Mouse (Mus musculus) small intestine, adult 2 months (tissue): ENCODE results near the gene Selenos. TPM values are rescaled to one million over a fixed set of nuclear protein-coding genes. Genes with fewer than 3 reads are reported as not detected.
A peak's percentile ranks its signal among the peaks of the same experiment; 100 is the strongest.

Experiments used
- H3K27ac ChIP-seq: fragments of 200-500 bp; 2 replicates; pipeline ENCODE4 v1.5.1; 2012; ENCODE audit warnings: low read depth, low read length, control low read depth, inconsistent platforms; ENCODE audit not compliant: insufficient read depth
- H3K27me3 ChIP-seq: fragments of 200-500 bp; 2 replicates; pipeline ENCODE4 v1.6.1; 2012; ENCODE audit warnings: mild to moderate bottlenecking, moderate library complexity, low read length, inconsistent platforms; ENCODE audit not compliant: control insufficient read depth, insufficient read depth
- H3K36me3 ChIP-seq: fragments of 200-500 bp; 2 replicates; pipeline ENCODE4 v1.6.1; 2012; ENCODE audit warnings: mild to moderate bottlenecking, low read length, control low read depth, inconsistent platforms; ENCODE audit not compliant: control insufficient read depth, insufficient read depth
- H3K4me1 ChIP-seq: fragments of 200-500 bp; 2 replicates; pipeline ENCODE4 v1.6.1; 2012; ENCODE audit warnings: low read length, inconsistent platforms, mixed read lengths; ENCODE audit not compliant: control insufficient read depth, insufficient read depth, insufficient read length
- H3K4me3 ChIP-seq: fragments of 200-500 bp; 2 replicates; pipeline ENCODE4 v1.5.1; 2012; ENCODE audit warnings: low read depth, mild to moderate bottlenecking, control low read depth, inconsistent platforms, low read length, moderate library complexity
- CTCF ChIP-seq: fragments of 200-500 bp; IDR thresholded peaks from 2 replicates; pipeline ENCODE4 v1.5.1; 2012; ENCODE audit warnings: low read depth, mild to moderate bottlenecking, control low read depth, inconsistent platforms, low read length, moderate library complexity, mixed read lengths; ENCODE audit not compliant: insufficient replicate concordance, insufficient read length; ENCODE audit errors: extremely low read depth
- POLR2A ChIP-seq: fragments of 200-500 bp; IDR thresholded peaks from 2 replicates; pipeline ENCODE4 v1.6.1; 2012; ENCODE audit warnings: low read depth, mild to moderate bottlenecking, control low read depth, inconsistent platforms, low read length, moderate library complexity
- WGBS: fragments of 180-500 bp; shearing (Covaris S2); methylation state at CpG from one replicate; pipeline ENCODE4 v1.1.7; 2018; 5-methylcytosine and 5-hydroxymethylcytosine counted together
- polyA plus RNA-seq: library from polyadenylated mRNA; depleted of rRNA; stranded (reverse); fragments of >200 nt; gene quantifications from 2 replicates; pipeline ENCODE4 v1.2.3, GENCODE M21; 2012

Selenos gene
- polyA plus RNA-seq, 1 experiment: 123 TPM

DNA sequence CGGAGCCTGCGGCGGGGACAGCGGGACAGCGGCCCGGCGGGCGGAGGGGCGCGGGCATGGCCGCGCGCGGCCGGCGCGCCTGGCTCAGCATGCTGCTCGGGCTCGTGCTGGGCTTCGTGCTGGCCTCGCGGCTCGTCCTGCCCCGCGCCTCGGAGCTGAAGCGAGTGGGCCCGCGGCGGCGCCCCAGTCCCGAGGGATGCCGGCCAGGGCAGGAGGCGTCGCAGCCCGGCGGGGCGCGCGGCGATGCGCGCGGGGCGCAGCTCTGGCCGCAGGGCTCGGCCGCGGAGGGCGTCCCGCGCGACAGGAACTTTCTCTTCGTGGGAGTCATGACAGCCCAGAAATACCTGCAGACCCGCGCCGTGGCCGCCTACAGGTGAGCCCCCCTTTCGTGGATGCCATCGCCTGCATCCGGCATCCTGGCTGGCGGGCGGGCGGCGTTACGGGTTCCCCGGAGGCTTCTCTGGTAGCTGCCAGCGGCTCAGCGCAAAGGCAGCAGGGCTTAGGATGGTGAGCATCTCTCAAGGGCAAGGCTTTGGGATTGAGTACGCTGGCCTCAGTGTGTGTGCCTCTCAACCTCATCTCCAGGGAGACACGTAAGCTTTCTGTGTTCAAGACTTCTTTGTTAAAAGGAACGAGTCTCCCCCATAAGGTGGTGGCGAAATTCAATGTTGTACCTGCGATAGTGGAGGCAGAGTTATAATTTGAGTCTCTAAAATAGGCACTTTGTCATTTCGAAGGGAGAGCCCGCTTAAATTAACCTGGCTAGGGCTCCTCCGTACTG lies 30.6 kb downstream of the Selenos start:
- no peaks in the 10 kb centered on the region; the same call in 1 of the 2 replicates for H3K4me1 ChIP-seq
- H3K27me3 ChIP-seq: peaks cover 7% of the 10 kb centered on the region; the same call in 1 of the 2 replicates
- WGBS: 2% methylated on average over 64 of the region's 77 CpGs
- TF ChIP-seq POLR2A (no peak), CTCF (no peak)
- no peaks in the 10 kb centered on the region for H3K36me3 ChIP-seq
- no peak overlapping the region; the same call in 1 of the 2 replicates for H3K27ac ChIP-seq
- H3K4me3 ChIP-seq: peak overlapping the region; percentile 66

DNA sequence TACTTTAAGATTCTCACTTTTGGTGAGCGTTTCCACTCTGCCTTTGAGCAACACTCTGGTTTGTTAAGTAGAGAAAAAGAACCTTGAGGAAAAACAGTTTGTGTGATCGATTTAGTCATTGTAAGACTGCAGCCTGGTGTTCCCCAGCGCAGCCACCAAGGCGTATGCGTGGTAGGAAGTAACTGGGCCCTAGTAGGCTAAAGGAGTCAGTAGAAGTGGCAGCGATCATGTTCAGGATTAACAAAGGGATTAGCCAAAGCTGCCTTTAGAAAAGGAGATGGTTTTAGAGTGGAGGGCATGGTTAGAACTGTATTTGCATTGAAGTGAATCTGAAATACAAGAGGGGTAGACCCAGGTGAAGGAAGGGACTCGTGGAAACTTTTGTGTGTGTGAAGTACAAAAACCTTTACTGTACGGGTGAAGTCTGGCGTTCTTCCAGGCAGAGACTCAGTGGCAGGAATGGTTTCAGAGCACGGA lies 31.2 kb downstream of the Selenos start:
- Histone ChIP-seq H3K27me3 (peaks cover 7% of the 10 kb centered on the region; the same call in 1 of the 2 replicates), H3K4me3 (peak overlapping the region; percentile 14; the same call in 1 of the 2 replicates), H3K27ac (no peak overlapping the region), H3K36me3 (no peaks in the 10 kb centered on the region), H3K4me1 (no peaks in the 10 kb centered on the region; the same call in 1 of the 2 replicates)
- TF ChIP-seq POLR2A (no peak), CTCF (no peak)
- 36% methylated on average over 10 of the region's 10 CpGs for WGBS

GRCm38 (mm10) chr7:66111211-66111610 lies 31.8 kb downstream of the Selenos start:
- peaks cover 4% of the 10 kb centered on the region for H3K4me1 ChIP-seq
- H3K27me3 ChIP-seq: peaks cover 7% of the 10 kb centered on the region; the same call in 1 of the 2 replicates
- no peak overlapping the region for H3K27ac ChIP-seq
- no peak for TF ChIP-seq POLR2A
- no peak for TF ChIP-seq CTCF
- 88% methylated on average over 10 of the region's 10 CpGs for WGBS
- H3K36me3 ChIP-seq: no peaks in the 10 kb centered on the region
- no peak overlapping the region for H3K4me3 ChIP-seq

DNA sequence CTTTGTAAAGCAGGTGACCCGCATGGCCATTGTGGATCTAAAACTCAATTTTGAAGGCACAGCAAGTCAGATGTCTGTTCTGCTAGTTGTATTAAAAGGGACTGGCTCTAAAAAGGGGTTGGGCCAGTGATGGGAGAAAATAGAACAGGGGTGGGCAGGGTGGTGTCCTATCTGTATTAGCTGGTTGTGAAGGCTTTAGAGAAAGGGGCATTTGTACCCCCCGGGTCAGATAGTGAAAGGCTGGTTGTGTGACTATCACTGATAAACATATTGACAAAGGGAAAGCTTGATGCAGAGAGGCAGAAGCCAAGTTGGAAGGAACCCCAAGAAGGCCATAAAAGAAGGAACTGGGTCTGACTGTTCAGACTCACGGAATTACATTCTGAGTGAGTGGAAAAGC lies 34.1 kb downstream of the Selenos start:
- H3K4me3 ChIP-seq: no peak overlapping the region
- H3K27me3 ChIP-seq: peaks cover 7% of the 10 kb centered on the region; the same call in 1 of the 2 replicates
- no peak overlapping the region for H3K27ac ChIP-seq
- WGBS: 76% methylated on average over 3 of the region's 3 CpGs
- peaks cover 5% of the 10 kb centered on the region for H3K4me1 ChIP-seq
- TF ChIP-seq CTCF: no peak
- TF ChIP-seq POLR2A: no peak
- no peaks in the 10 kb centered on the region for H3K36me3 ChIP-seq

GRCm38 (mm10) chr7:66115821-66116343 lies 36.4 kb downstream of the Selenos start:
- peaks cover 5% of the 10 kb centered on the region; the same call in 1 of the 2 replicates for H3K4me1 ChIP-seq
- H3K36me3 ChIP-seq: no peaks in the 10 kb centered on the region
- WGBS: 80% methylated on average over 11 of the region's 11 CpGs
- TF ChIP-seq POLR2A: no peak
- no peak for TF ChIP-seq CTCF
- no peak overlapping the region for H3K4me3 ChIP-seq
- no peak overlapping the region for H3K27ac ChIP-seq
- no peaks in the 10 kb centered on the region for H3K27me3 ChIP-seq

DNA sequence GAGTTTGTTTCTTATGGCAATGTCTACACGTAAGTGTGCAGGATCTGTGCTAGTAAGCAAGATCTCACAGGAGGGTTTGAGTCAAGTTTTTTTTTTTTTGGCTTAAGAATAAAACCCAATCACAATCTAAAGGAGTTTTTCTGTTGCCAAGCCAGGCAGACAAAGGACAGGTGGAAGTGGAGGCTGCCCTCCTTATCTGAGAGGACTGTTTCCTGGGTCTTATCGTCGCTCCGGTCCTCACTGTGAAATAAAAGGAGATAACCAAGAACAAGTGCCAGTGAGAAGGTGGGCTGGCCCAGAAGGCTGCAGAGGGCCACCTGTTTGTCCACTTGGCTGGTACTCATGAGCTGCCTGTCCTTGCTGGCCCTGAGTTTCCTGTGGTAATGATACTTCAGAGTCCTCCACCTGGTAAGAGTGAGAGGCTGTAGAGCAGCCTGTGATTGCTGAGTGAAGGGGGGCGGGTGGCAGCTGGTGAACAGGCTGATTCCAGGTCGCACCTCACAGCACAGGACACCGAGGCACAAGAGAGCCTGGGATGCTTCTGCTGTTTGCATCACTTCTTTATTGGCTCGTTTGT lies 37.5 kb downstream of the Selenos start:
- peaks cover 5% of the 10 kb centered on the region; the same call in 1 of the 2 replicates for H3K4me1 ChIP-seq
- no peak overlapping the region for H3K4me3 ChIP-seq
- no peak overlapping the region for H3K27ac ChIP-seq
- TF ChIP-seq CTCF (no peak), POLR2A (no peak)
- H3K36me3 ChIP-seq: no peaks in the 10 kb centered on the region
- 33% methylated on average over 8 of the region's 8 CpGs for WGBS
- no peaks in the 10 kb centered on the region for H3K27me3 ChIP-seq

DNA sequence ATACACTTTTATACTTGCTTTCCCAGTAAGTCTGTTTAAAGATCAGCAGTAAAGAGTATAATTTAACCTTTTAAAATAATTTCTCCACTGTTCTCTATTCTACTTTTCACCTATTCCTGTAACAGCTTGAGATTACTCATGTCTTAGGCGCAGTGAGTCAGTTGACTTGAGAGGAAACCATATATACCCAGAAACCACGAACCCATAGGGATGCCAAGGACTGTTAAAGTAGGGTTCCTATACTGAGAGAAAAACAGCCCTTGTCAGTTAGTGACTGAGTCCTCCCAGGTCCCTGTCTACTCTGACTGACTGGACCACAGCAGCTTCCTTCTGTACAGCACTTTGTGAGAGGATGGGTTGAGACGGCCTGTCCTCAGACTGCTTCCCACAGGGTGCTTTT lies 38.6 kb downstream of the Selenos start:
- no peak for TF ChIP-seq POLR2A
- TF ChIP-seq CTCF: no peak
- Histone ChIP-seq H3K36me3 (no peaks in the 10 kb centered on the region), H3K4me1 (peaks cover 5% of the 10 kb centered on the region; the same call in 1 of the 2 replicates), H3K27me3 (no peaks in the 10 kb centered on the region), H3K27ac (no peak overlapping the region), H3K4me3 (no peak overlapping the region)
- 84% methylated on average over 3 of the region's 3 CpGs for WGBS
